Mouse (Mus musculus): ENCODE measurements around the gene Olfr27. TPM values are rescaled to one million over a fixed set of nuclear protein-coding genes. Genes with fewer than 3 reads are reported as not detected.

The Olfr27 gene
- polyA plus RNA-seq (2015; fragmentation: Nextera tagmentation; extraction: Ambion mirVana), result not detected in 2 replicates

DNA sequence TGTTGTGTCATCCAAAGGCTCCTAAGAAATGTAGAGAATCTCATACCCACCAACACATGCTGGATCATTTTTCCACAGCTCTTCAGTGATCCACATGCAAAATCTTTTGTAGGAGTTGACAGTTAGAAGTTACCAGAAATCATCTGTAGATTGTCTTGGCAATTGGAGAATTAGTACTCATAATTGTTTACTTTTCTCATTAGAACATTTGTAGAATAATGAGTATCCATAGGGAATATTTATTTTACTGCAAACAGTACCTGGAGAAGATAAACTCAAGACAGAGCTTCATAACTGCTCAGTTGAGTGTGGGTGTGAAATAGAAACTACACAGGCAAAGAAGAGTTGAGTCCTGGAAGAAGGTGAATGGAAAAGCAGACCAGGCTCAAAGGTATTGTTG, at the start of gene Olfr27:
Gene Olfr27 (plus strand): TSS at position 301 of the 400 bp plus-strand sequence.

DNA sequence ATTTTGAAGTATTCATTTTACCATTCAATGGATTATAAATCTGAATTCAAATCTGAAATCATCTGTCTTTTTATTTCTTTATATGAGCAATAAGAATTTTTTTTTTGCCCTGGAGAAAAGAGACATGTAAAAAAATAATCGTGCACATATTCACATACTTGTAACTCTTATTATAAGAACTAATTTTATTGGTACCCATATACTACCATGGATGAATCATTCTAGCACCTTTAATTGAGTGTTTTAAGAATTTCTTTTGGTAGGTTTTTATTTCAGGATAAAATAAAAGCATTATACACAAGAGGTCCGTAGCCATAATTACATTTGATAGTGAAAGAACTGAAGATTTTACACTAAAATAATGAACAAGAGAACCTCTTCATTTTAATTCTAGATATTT, 49.1 kb upstream of the Olfr27 start, which contains the start of gene Olfr938:
Gene Olfr938 (minus strand): TSS at position 101 of the 400 bp plus-strand sequence.

DNA sequence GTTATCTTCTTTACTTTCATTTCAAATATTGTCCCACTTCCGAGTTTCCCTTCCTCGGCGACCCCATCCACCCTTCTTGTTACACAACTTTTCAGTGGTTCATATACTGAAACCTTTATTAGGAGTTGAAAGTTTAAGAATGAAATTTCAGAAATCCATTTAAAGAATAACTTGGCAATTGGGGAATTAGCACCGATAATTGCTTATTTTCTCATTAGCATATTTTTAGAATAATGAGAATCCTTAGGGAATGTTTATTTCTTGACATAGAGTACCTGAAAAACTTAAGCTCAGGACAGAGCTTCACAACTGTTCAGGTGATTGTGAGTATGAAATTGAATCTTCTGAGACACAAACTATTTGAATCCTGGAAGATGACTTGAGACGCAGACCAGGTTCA, 38.1 kb downstream of the Olfr27 start, which contains the start of gene Olfr943:
Gene Olfr943 (plus strand): TSS at position 301 of the 400 bp plus-strand sequence.

Other genes starting within 250 kb of the Olfr27 start
- gene Olfr930, start 198.3 kb upstream of the Olfr27 start, polyA plus RNA-seq (2015; fragmentation: Nextera tagmentation; extraction: Ambion mirVana), result not detected in 2 replicates
- not detected in 2 replicates for gene Olfr933, start 155.8 kb upstream of the Olfr27 start, polyA plus RNA-seq (2015; fragmentation: Nextera tagmentation; extraction: Ambion mirVana)
- gene Olfr934, start 139.8 kb upstream of the Olfr27 start, polyA plus RNA-seq (2015; fragmentation: Nextera tagmentation; extraction: Ambion mirVana), result not detected in 2 replicates
- gene Olfr935, start 128.4 kb upstream of the Olfr27 start, polyA plus RNA-seq (2015; fragmentation: Nextera tagmentation; extraction: Ambion mirVana), result not detected in 2 replicates
- gene Olfr146, start 104.8 kb upstream of the Olfr27 start, polyA plus RNA-seq (2015; fragmentation: Nextera tagmentation; extraction: Ambion mirVana), result not detected in 2 replicates
- not detected in 2 replicates for gene Olfr937, start 63.2 kb upstream of the Olfr27 start, polyA plus RNA-seq (2015; fragmentation: Nextera tagmentation; extraction: Ambion mirVana)
- not detected in 2 replicates for gene Olfr938, start 49.2 kb upstream of the Olfr27 start, polyA plus RNA-seq (2015; fragmentation: Nextera tagmentation; extraction: Ambion mirVana)
- not detected in 2 replicates for gene Olfr943, start 38.2 kb downstream of the Olfr27 start, polyA plus RNA-seq (2015; fragmentation: Nextera tagmentation; extraction: Ambion mirVana)
- gene Olfr944, start 73.8 kb downstream of the Olfr27 start, polyA plus RNA-seq (2015; fragmentation: Nextera tagmentation; extraction: Ambion mirVana), result not detected in 2 replicates
- not detected in 2 replicates for gene Olfr1537, start 121.9 kb downstream of the Olfr27 start, polyA plus RNA-seq (2015; fragmentation: Nextera tagmentation; extraction: Ambion mirVana)
- gene Olfr945, start 148.7 kb downstream of the Olfr27 start, polyA plus RNA-seq (2015; fragmentation: Nextera tagmentation; extraction: Ambion mirVana), result not detected in 2 replicates
- gene Olfr948, start 197.9 kb downstream of the Olfr27 start, polyA plus RNA-seq (2015; fragmentation: Nextera tagmentation; extraction: Ambion mirVana), result not detected in 2 replicates

Measured in skeletal muscle tissue, postnatal 0 days (tissue).